Mouse (Mus musculus): ENCODE data around the gene Kifc5b. TPM values are rescaled to one million over a fixed set of nuclear protein-coding genes. Genes with fewer than 3 reads are reported as not detected.
A peak's percentile ranks its signal among the peaks of the same experiment; 100 is the strongest.
"Not testable (repeated sequence)": the region's sequence is repeated elsewhere in the genome, so short reads cannot be mapped to it uniquely, and the experiment has no call there.

Kifc5b gene
- total RNA-seq, 2 experiments from 2014 or later, result 1.1 to 1.2 TPM

DNA sequence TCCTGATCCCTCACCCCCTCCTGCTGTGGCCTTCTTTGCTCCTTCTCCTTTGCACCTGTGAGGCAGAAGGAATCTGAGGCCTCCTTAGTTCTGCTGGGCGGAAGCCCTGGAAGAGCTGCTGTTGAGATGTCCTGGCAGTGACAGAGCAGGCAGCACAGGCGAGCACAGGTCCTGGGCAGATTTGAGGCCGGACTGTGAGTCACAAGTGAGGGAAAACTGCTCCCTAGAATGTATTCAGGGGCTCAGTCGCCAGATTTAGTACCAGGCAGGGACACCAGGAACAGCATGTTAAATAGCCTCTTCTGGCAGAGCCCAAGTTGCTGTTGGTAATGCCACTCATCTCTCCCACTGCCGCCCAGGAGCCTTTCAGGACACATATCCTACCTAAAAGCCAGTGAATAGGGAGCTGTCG is 51.3 kb downstream of the Kifc5b start:
- DNase-seq (ENCODE audit: low spot score in 2 of 2), result no peak

DNA sequence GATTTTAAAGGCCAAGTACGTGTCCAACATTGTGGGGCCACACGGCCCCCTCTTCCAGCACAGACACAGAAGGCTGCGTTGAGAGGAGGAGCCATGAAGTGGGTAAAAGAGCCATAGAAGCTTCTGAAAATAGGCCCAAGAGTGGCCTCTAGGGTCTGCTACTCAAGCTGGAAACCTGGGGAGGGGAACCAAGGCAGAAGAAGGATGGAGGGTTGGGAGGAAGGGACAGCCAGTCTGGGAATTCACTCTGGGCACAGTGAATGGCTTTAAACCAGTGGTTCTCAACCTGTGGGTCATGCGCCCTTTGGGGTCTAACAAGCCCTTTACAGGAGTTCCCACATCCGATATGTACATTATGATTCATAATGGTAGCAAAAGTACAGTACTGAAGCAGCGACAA is 52.4 kb downstream of the Kifc5b start:
- no peak for DNase-seq (ENCODE audit: low spot score in 2 of 2)

DNA sequence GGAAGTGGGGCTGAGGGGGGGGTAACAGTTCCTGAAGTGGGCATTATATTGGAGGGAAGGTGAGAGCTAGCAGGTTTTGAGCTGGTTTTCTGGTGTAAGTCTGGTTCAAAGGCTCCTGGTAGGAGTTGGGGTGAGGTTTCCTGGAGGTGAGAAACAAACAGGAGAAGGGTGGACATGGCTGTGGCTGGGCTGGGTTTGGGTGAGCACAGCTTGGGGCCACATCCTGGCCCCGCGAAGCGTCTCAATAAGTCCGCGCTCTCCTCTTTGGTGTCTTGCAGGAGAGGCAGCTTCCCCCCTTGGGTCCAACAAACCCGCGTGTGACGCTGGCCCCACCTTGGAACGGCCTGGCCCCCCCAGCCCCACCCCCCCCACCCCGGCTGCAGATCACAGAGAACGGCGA is 53.3 kb downstream of the Kifc5b start:
- DNase-seq (ENCODE audit: low spot score in 2 of 2), result no peak

DNA sequence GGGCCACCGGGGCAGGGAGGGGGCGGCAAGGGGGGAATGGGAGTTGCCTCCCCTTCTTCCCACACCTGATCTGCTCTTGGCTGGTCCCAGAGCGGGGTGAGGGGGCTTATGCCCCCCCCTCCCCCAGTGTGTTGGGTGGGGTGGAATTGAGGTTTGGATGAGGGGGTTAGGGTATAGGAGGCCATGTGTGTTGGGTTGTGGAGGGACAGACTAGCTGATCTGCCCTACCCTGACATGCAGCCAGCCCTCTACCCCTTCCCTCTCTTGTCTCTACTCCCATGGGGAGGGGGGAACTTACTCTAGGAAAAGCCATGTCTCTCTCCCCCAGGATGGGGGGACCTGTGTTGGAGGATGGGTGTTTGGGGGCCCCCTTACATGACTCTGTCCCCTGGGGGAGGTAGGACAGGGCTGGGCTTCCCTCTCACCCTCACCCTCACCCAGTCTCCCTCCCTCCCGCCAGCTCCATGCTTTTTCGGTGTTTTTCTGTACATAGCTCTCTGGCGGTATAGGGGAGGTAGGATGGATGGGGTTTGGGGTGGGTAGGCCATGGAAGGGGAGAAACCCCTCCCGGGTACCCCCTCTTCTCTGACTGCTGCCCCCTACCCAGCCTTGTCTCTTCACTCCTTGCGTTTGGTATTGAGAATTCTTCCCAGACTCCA is 54.5 kb downstream of the Kifc5b start:
- no peak for DNase-seq (ENCODE audit: low spot score in 2 of 2)

DNA sequence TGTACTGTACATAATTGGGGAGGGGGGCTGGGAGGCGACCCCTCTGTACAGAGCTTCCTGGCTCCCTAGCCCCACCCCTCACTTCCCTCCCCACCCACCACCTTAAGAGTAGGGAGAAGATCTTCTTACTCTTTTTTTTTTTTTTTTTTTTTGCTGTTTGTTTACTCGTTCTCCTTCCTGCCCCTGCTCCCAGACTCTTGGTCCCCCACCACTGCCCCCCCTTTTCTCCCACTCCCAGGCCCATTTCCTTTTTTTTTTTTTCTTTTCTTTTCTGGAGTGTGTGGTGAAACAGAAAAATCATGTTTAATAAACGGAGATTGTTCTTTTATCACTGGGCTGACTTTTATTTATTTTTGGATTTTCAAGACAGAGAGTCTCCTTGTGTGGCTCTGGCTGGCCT is 55.2 kb downstream of the Kifc5b start:
- no peak for DNase-seq (ENCODE audit: low spot score in 2 of 2)

DNA sequence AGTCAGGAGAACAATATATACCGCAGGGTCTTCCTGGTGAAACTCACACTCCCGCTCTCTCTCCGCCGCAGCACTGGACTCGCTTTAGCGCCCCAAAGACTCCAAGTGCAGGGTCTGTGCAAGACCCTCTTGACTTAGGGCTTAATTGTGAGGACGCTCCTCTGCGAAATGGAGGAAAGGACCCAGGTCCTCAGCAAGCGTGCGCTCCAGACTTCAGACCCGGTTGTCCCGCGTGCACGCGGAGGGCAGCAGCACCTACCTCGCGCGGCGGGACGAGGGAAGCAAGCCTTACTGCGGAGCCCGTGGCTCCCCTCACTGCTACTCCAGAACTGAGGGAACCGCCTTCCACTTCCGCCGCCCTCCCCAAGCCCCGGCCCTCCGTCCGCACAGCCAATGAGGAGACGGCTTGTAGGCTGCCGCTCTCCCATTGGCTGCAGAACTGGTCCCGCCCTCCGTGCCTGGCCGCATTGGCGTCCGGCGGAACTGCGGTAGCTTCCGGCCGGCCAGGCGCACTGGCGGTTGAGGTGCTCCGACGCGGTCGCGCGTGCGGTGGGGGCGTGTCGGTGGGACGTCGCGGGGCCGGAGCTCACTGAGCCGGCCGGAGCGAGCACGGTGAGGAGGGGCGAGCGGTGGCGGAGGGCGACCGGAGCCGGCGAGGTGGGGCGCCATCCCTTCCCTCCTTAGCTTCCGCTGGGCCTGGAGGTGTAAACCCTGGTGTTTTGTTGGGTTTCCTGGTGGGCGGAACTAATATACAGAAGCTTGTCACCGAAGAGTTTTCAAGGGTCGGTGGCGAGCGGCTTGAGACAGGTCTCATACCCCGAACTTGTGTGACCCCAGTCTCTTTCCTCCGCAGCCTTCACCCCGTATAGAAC is 56.0 kb downstream of the Kifc5b start, which contains the start of gene Zbtb9:
Gene Zbtb9, plus strand, starts transcription at position 465 of the 872 bp plus-strand sequence.
- peak; percentile 92 to 95 for DNase-seq (ENCODE audit: low spot score in 2 of 2)

DNA sequence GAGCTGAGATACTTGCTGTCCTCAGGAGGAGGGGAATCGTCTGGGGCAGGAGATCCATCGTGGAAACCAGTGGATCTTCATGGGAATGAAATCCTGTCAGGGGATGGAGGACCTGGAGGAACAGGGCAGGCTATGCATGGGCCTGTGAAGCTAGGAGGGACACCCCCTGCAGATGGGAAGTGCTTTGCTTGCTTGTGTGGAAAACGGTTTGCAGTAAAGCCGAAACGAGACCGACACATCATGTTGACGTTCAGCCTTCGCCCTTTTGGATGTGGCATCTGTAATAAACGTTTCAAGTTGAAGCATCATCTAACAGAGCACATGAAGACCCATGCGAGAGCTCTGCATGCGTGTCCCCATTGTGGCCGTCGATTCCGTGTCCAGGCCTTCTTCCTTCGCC is 57.7 kb downstream of the Kifc5b start:
- DNase-seq (ENCODE audit: low spot score in 2 of 2), result no peak

DNA sequence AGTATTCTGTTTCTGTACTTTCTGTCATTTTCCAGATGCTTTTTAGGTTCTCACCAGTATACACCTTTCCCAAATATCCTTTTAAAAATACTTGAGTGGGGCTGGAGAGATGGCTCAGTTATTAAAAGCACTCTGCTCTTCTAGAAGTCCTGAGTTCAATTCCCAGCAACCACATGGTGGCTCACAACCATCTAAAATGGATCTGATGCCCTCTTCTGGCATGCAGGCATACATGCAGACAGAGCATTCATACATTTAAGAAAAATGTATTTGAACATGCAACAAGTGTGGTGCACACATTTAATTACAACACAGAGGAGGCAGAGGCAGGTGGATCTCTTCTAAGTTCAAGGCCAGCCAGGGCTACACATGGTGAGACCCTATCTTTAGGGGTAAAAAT is 58.5 kb downstream of the Kifc5b start:
- DNase-seq (ENCODE audit: low spot score in 2 of 2), result no peak

DNA sequence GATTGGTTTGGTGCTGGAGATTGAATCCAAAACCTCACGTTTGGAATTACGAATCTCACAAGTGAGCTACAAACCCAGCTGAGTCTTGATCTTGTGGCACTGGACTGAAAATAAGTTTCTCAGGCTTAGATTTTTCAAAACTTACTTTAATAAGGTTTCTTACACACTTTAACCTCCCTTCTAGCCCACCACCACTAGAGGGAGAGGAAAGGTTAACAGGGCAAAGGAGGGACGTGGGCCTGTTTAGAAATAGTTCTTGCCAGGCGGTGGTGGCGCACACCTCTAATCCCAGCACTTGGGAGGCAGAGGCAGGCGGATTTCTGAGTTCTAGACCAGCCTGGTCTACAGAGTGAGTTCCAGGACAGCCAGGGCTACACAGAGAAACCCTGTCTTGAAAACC is 60.5 kb downstream of the Kifc5b start:
- not testable (repeated sequence) for DNase-seq (ENCODE audit: low spot score in 2 of 2)

DNA sequence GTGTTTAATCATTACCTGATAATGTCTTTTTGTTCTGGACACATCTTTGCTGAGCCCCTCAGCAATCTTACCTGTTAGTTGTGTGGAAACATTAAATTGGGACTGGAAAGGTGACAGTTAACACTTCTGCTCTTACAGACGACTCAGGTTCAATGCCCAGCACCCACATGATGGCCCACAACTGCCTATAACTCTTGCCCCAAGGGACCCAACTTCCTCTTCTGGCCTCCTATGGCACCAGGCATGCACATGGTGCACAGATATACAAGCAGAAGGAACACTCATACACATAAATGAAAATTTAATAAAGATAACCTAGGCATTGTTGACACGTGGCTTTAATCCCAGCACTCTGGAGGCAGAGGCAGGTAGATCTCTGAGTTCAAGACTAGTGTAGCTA is 62.5 kb downstream of the Kifc5b start:
- no peak for DNase-seq (ENCODE audit: low spot score in 2 of 2)

DNA sequence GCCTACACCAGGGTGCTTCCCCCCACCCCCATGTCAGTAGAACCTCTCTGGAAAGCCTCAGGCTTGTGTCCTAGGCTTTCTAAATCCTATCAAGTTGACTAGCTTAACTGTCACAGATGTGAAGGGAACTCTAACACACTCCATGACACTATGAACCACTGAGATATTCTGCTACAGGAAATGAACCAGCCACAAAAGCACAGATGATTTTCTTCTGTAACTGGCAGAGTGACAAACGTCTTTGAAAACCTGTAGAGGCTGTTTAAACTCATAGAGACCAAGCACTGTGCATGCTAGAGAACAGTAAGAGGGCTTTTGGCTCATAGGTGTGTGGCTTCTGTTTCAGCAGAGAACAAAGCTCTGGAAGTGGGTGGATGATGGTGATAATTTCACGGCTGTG is 64.2 kb downstream of the Kifc5b start:
- no peak for DNase-seq (ENCODE audit: low spot score in 2 of 2)

Small RNA genes lying within 50 kb of the gene (microRNA-seq; reads per million reads assigned to microRNA genes)
- gene Gm27775 (ENCODE audit: borderline number of aligned reads in 2 of 2), result 0 reads per million in 2 experiments
- gene Mir3083 (ENCODE audit: borderline number of aligned reads in 2 of 2), result 0 to 0.95 reads per million in 2 experiments
- gene Mir6968 (ENCODE audit: borderline number of aligned reads in 2 of 2), result 3.8 to 8.0 reads per million in 2 experiments

Other genes with a start within 250 kb of the Kifc5b start
- 10 to 100 TPM; 60.9 to 62.2 TPM for gene Crebrf, start 201.4 kb upstream of the Kifc5b start, total RNA-seq (2021)
- gene Bnip1, start 136.0 kb upstream of the Kifc5b start, total RNA-seq (2021), result 10 to 100 TPM; 20.2 to 23.7 TPM
- gene Nkx2-5, start 72.1 kb upstream of the Kifc5b start, total RNA-seq (2021), result not detected
- gene Phf1, start 16.0 kb downstream of the Kifc5b start, total RNA-seq (2021), result 10 to 100 TPM; 45.4 to 46.7 TPM
- gene Cuta, start 22.5 kb downstream of the Kifc5b start, total RNA-seq (2021), result 100 to 1,000 TPM; 129 to 141 TPM
- 10 to 100 TPM; 16.6 to 19.1 TPM for gene Syngap1, start 24.2 kb downstream of the Kifc5b start, total RNA-seq (2021)
- 1 to 10 TPM; 6.4 to 8.0 TPM for gene Zbtb9, start 56.1 kb downstream of the Kifc5b start, total RNA-seq (2021)
- gene Bak1, start 111.9 kb downstream of the Kifc5b start, total RNA-seq (2021), result 10 to 100 TPM; 27.2 to 31.0 TPM
- 1 to 10 TPM; 5.5 to 6.2 TPM for gene Itpr3, start 140.2 kb downstream of the Kifc5b start, total RNA-seq (2021)
- 100 to 1,000 TPM; 266 to 331 TPM for gene Uqcc2, start 216.8 kb downstream of the Kifc5b start, total RNA-seq (2021)